Mouse (Mus musculus) erythroblast, embryonic 14.5 days (primary cell): ENCODE results near the gene Dhx32. TPM values are rescaled to one million over a fixed set of nuclear protein-coding genes. Genes with fewer than 3 reads are reported as not detected.
A peak's percentile ranks its signal among the peaks of the same experiment; 100 is the strongest.
"Not testable (repeated sequence)": the region's sequence is repeated elsewhere in the genome, so short reads cannot be mapped to it uniquely, and the experiment has no call there.

Source experiments
- H3K27me3 ChIP-seq: 2 replicates; pipeline ENCODE4 v1.6.1; 2012; ENCODE audit warnings: inconsistent platforms; ENCODE audit not compliant: control insufficient read depth
- H3K36me3 ChIP-seq: 2 replicates; pipeline ENCODE4 v1.6.1; 2012; ENCODE audit warnings: mild to moderate bottlenecking, inconsistent platforms; ENCODE audit not compliant: control insufficient read depth
- H3K4me1 ChIP-seq: 2 replicates; pipeline ENCODE4 v1.6.1; 2012; ENCODE audit warnings: inconsistent platforms; ENCODE audit not compliant: control insufficient read depth
- H3K4me3 ChIP-seq: replicated peaks from 2 replicates; pipeline ENCODE3; 2012; ENCODE audit warnings: moderate library complexity, mild to moderate bottlenecking, inconsistent platforms
- H3K9me3 ChIP-seq: 2 replicates; pipeline ENCODE4 v1.6.1; 2012; ENCODE audit warnings: low read length, inconsistent platforms, mixed read lengths; ENCODE audit not compliant: control insufficient read depth
- GATA1 ChIP-seq: IDR thresholded peaks from 2 replicates; pipeline ENCODE4 v1.6.1; 2012; ENCODE audit warnings: low read length, inconsistent platforms, mixed read lengths
- TAL1 ChIP-seq: IDR thresholded peaks from 3 replicates; pipeline ENCODE4 v1.6.1; 2012; ENCODE audit warnings: low read length, inconsistent platforms, mixed read lengths
- polyA plus RNA-seq: library from polyadenylated mRNA; stranded (reverse); fragments of >175 nt; gene quantifications from 2 replicates; pipeline ENCODE4 v1.2.3, GENCODE M21; 2012

Gene Dhx32
- polyA plus RNA-seq, 1 experiment, result 1.1 TPM

GRCm38 (mm10) chr7:133720616-133721015, 61.9 kb downstream of the Dhx32 start:
- Histone ChIP-seq H3K4me1 (no peaks in the 10 kb centered on the region), H3K36me3 (peaks cover 97% of the 10 kb centered on the region), H3K27me3 (no peaks in the 10 kb centered on the region), H3K4me3 (no peak overlapping the region), H3K9me3 (no peaks in the 10 kb centered on the region)
- TF ChIP-seq GATA1, result no peak

- H3K4me1 ChIP-seq, result no peaks in the 10 kb centered on the region; the same call in 1 of the 2 replicates
- H3K4me3 ChIP-seq, result no peak overlapping the region
- no peaks in the 10 kb centered on the region for H3K9me3 ChIP-seq
- TF ChIP-seq GATA1 (no peak), TAL1 (no peak)
- H3K36me3 ChIP-seq, result peaks cover 98% of the 10 kb centered on the region
- no peaks in the 10 kb centered on the region for H3K27me3 ChIP-seq
Measured at GRCm38 (mm10) chr7:133718580-133718979, 63.9 kb downstream of the Dhx32 start.

- no peak for TF ChIP-seq GATA1
- TF ChIP-seq TAL1, result no peak
- H3K36me3 ChIP-seq, result peaks cover 92% of the 10 kb centered on the region
Measured at GRCm38 (mm10) chr7:133715387-133715786, 67.1 kb downstream of the Dhx32 start.

GRCm38 (mm10) chr7:133707301-133707700, 75.2 kb downstream of the Dhx32 start:
- Histone ChIP-seq H3K4me1 (peaks cover 75% of the 10 kb centered on the region), H3K9me3 (peaks cover 7% of the 10 kb centered on the region), H3K4me3 (peak overlapping the region; percentile 78), H3K27me3 (no peaks in the 10 kb centered on the region), H3K36me3 (peaks cover 50% of the 10 kb centered on the region)
- TF ChIP-seq TAL1, result no peak; the same call in 2 of the 3 replicates
- TF ChIP-seq GATA1, result no peak

More at GRCm38 (mm10) chr7:133715387-133715786, 67.1 kb downstream of the Dhx32 start:
- H3K27me3 ChIP-seq, result no peaks in the 10 kb centered on the region
- H3K4me1 ChIP-seq, result peaks cover 10% of the 10 kb centered on the region
- H3K9me3 ChIP-seq, result no peaks in the 10 kb centered on the region; the same call in 1 of the 2 replicates
- no peak overlapping the region for H3K4me3 ChIP-seq

- H3K27me3 ChIP-seq, result no peaks in the 10 kb centered on the region
- peaks cover 7% of the 10 kb centered on the region for H3K9me3 ChIP-seq
- H3K4me1 ChIP-seq, result peaks cover 88% of the 10 kb centered on the region
- H3K4me3 ChIP-seq, result peak overlapping the region; percentile 5
- no peak for TF ChIP-seq GATA1
- peaks cover 71% of the 10 kb centered on the region for H3K36me3 ChIP-seq
Measured at GRCm38 (mm10) chr7:133703906-133704305, 78.6 kb downstream of the Dhx32 start.

- H3K9me3 ChIP-seq, result peaks cover 4% of the 10 kb centered on the region; the same call in 1 of the 2 replicates
- peak; percentile 92 for TF ChIP-seq GATA1
- peak; percentile 93 for TF ChIP-seq TAL1
- peaks cover 83% of the 10 kb centered on the region for H3K36me3 ChIP-seq
- H3K4me1 ChIP-seq, result peaks cover 91% of the 10 kb centered on the region
- no peaks in the 10 kb centered on the region for H3K27me3 ChIP-seq
- H3K4me3 ChIP-seq, result peak overlapping the region; percentile 84
Measured at GRCm38 (mm10) chr7:133702333-133702732, 80.2 kb downstream of the Dhx32 start.

GRCm38 (mm10) chr7:133701366-133701765, 81.2 kb downstream of the Dhx32 start:
- TF ChIP-seq TAL1 (no peak), GATA1 (no peak)
- peaks cover 93% of the 10 kb centered on the region for H3K4me1 ChIP-seq
- no peaks in the 10 kb centered on the region for H3K27me3 ChIP-seq
- peaks cover 4% of the 10 kb centered on the region; the same call in 1 of the 2 replicates for H3K9me3 ChIP-seq
- peaks cover 87% of the 10 kb centered on the region for H3K36me3 ChIP-seq
- H3K4me3 ChIP-seq, result peak overlapping the region; percentile 84

GRCm38 (mm10) chr7:133699885-133700284, 82.6 kb downstream of the Dhx32 start:
- Histone ChIP-seq H3K4me3 (peak overlapping the region; percentile 84), H3K9me3 (peaks cover 4% of the 10 kb centered on the region; the same call in 1 of the 2 replicates), H3K36me3 (peaks cover 87% of the 10 kb centered on the region), H3K27me3 (no peaks in the 10 kb centered on the region), H3K4me1 (peaks cover 93% of the 10 kb centered on the region)
- TF ChIP-seq GATA1, result no peak

GRCm38 (mm10) chr7:133698021-133698709, 84.4 kb downstream of the Dhx32 start:
- peak overlapping the region; percentile 84 for H3K4me3 ChIP-seq
- no peaks in the 10 kb centered on the region for H3K9me3 ChIP-seq
- TF ChIP-seq GATA1 (peak; percentile 89), TAL1 (peak; percentile 88)
- H3K36me3 ChIP-seq, result peaks cover 85% of the 10 kb centered on the region
- peaks cover 82% of the 10 kb centered on the region for H3K4me1 ChIP-seq
- H3K27me3 ChIP-seq, result no peaks in the 10 kb centered on the region

- H3K4me3 ChIP-seq, H3K4me1 ChIP-seq, H3K27me3 ChIP-seq: not testable (repeated sequence)
- H3K36me3 ChIP-seq, result peaks cover 80% of the 10 kb centered on the region
- peaks cover 32% of the 10 kb centered on the region for H3K9me3 ChIP-seq
Measured at GRCm38 (mm10) chr7:133685644-133686043, 96.9 kb downstream of the Dhx32 start.
